Mouse (Mus musculus) midbrain, embryonic 11.5 days (tissue): ENCODE results near the gene Rps7. TPM values are rescaled to one million over a fixed set of nuclear protein-coding genes. Genes with fewer than 3 reads are reported as not detected.

Experiments used
- microRNA-seq: library from miRNA; unstranded; fragments of <30 nt; microRNA quantifications from one replicate; pipeline ENCODE4, GENCODE M21; 2017
- polyA plus RNA-seq: library from polyadenylated mRNA; unstranded; fragments of >200 nt; fragmentation: Nextera tagmentation; extraction: Ambion mirVana; gene quantifications from 2 replicates; pipeline ENCODE4 v1.2.1, GENCODE M21; 2014

The Rps7 gene
- polyA plus RNA-seq, 1 experiment from 2014 or later, result 750 TPM

Small RNA genes within 50 kb of the gene (microRNA-seq; reads per million reads assigned to microRNA genes)
- gene Mir6937, result not detected

Other genes starting within 250 kb of the Rps7 start
- gene Dcdc2c, start 83.6 kb downstream of the Rps7 start, polyA plus RNA-seq, result 0.10 and 0.18 TPM in 2 replicates
- gene Allc, start 53.4 kb downstream of the Rps7 start, polyA plus RNA-seq, result not detected in 2 replicates
- gene Colec11, start 12.6 kb downstream of the Rps7 start, polyA plus RNA-seq, result 0.11 and 0.22 TPM in 2 replicates
- gene Rnaseh1, start 13.6 kb upstream of the Rps7 start, polyA plus RNA-seq, result 27.1 and 28.8 TPM in 2 replicates
- 45.0 and 48.1 TPM in 2 replicates for gene Adi1, start 39.3 kb upstream of the Rps7 start, polyA plus RNA-seq
- 35.9 and 37.8 TPM in 2 replicates for gene Trappc12, start 114.5 kb upstream of the Rps7 start, polyA plus RNA-seq
- gene Eipr1, start 115.8 kb upstream of the Rps7 start, polyA plus RNA-seq, result 40.4 and 43.0 TPM in 2 replicates